In genomic region chr8:115436356-115436721, GRCm38 (mm10) we compare ENCODE assay signal across 20 mouse cellular contexts.
A peak's percentile ranks its signal among the peaks of the same experiment; 100 is the strongest.
DNase-seq lines count a peak whose midpoint lies in the region; ATAC-seq lines count a peak whose summit lies in the region.
"Had no signal": no experiment of that assay in that cellular context is flagged by ENCODE, and none has a peak within 500 bp of the region (broad histone marks: within the 10 kb centered on the region; RNA-seq: fewer than 3 reads in every experiment).

No protein-coding gene starts in this region.

- peak; percentile 72 for ATAC-seq in CD4-positive, CD25-positive, alpha-beta regulatory T cell, adult 4 months
- peak; percentile 84 for ATAC-seq in granulocyte monocyte progenitor cell, adult 5-6 weeks (replicated peaks; ENCODE audit: poor library complexity, severe bottlenecking)
- ATAC-seq in megakaryocyte progenitor cell, adult 5-6 weeks (replicated peaks; ENCODE audit: poor library complexity): peak; percentile 76
- ATAC-seq: forebrain, embryonic 14.5 days; forebrain, postnatal 0 days; hindbrain, postnatal 0 days; intestine, postnatal 0 days had no signal

- DNase-seq in spleen, postnatal 4 days (ENCODE audit: low spot score in 2 of 2): no peak
- no peak for DNase-seq in right cerebral cortex, postnatal 10 days (ENCODE audit: low spot score in 2 of 2)
- no peak for DNase-seq in layer of hippocampus, postnatal 10 days (ENCODE audit: low spot score in 2 of 2)
- DNase-seq: adrenal gland, postnatal 10 days; adrenal gland, postnatal 36 days; B cell, adult 2 months; cerebellum, adult 2 months; cerebellum, adult 9-11 months; cerebellum, postnatal 25 days; forebrain, postnatal 0 days; gastrocnemius, postnatal 25 days; heart, adult 2 months; heart, postnatal 14 days; heart, postnatal 4 days had no signal
